Mouse (Mus musculus) cerebellum, adult 2 months (tissue): Measurements from ENCODE around the gene Sidt1.

Experiments used
- CTCF ChIP-seq: fragments of 200-500 bp; IDR thresholded peaks from 2 replicates; pipeline ENCODE4 v1.5.1; 2011; ENCODE audit warnings: low read depth, mild to moderate bottlenecking, control low read depth, low read length, moderate library complexity, borderline replicate concordance; ENCODE audit not compliant: insufficient read depth
- POLR2A ChIP-seq: fragments of 200-500 bp; IDR thresholded peaks from 2 replicates; pipeline ENCODE4 v1.6.1; 2011; ENCODE audit warnings: low read length, control low read depth, borderline replicate concordance; ENCODE audit not compliant: insufficient read depth

- no peak for TF ChIP-seq CTCF
- no peak for TF ChIP-seq POLR2A
These were observed 63.4 kb downstream of the Sidt1 start for GRCm38 (mm10) chr16:44269578-44269977.
